Mouse (Mus musculus) hindbrain, embryonic 14.5 days (tissue): ENCODE measurements around the gene Noto. TPM values are rescaled to one million over a fixed set of nuclear protein-coding genes. Genes with fewer than 3 reads are reported as not detected.

Source experiments
- ATAC-seq: fragments of 200-750 bp; cut with Nextera tagmentation; 2 replicates; pipeline ENCODE4 v1.8.0; 2017; ENCODE audit warnings: moderate number of reproducible peaks, mild to moderate bottlenecking, moderate TSS enrichment, moderate library complexity; ENCODE audit not compliant: low FRiP score
- DNase-seq: peaks from one replicate; pipeline ENCODE4 v3.0.0-alpha.2; 2015; ENCODE audit warnings: low spot score
- H3K27ac ChIP-seq: fragments of 300-500 bp; sonication (generic); 2 replicates; pipeline ENCODE4 v1.5.1; 2014; ENCODE audit warnings: mild to moderate bottlenecking, moderate library complexity
- H3K27me3 ChIP-seq: fragments of 300-500 bp; sonication (generic); 2 replicates; pipeline ENCODE4 v1.6.1; 2014; ENCODE audit warnings: mild to moderate bottlenecking, low read length, mixed read lengths; ENCODE audit not compliant: control insufficient read depth, insufficient read depth
- H3K36me3 ChIP-seq: fragments of 300-500 bp; sonication (generic); replicated peaks from 2 replicates; pipeline ENCODE4 v1.6.1; 2014; ENCODE audit not compliant: control insufficient read depth, insufficient read depth
- H3K4me1 ChIP-seq: fragments of 300-500 bp; sonication (generic); replicated peaks from 2 replicates; pipeline ENCODE4 v1.6.1; 2014; ENCODE audit warnings: antibody characterized with exemption, low read length, mixed read lengths; ENCODE audit not compliant: control insufficient read depth, insufficient read depth
- H3K4me2 ChIP-seq: fragments of 300-500 bp; sonication (generic); replicated peaks from 2 replicates; pipeline ENCODE4 v1.6.1; 2014; ENCODE audit warnings: mild to moderate bottlenecking, moderate library complexity
- H3K4me3 ChIP-seq: fragments of 300-500 bp; sonication (generic); replicated peaks from 2 replicates; pipeline ENCODE4 v1.5.1; 2014; ENCODE audit warnings: mild to moderate bottlenecking, low read length
- H3K9ac ChIP-seq: fragments of 300-500 bp; sonication (generic); 2 replicates; pipeline ENCODE4 v1.6.1; 2014
- H3K9me3 ChIP-seq: fragments of 300-500 bp; sonication (generic); 2 replicates; pipeline ENCODE4 v1.6.1; 2016; ENCODE audit warnings: low read length; ENCODE audit not compliant: control insufficient read depth
- WGBS: fragments of 180-500 bp; shearing (Covaris S2); extraction: QIAGEN DNeasy Blood & Tissue Kit; methylation state at CpG from one replicate; pipeline ENCODE4 v1.1.7; 2014; 5-methylcytosine and 5-hydroxymethylcytosine counted together
- polyA plus RNA-seq: library from polyadenylated mRNA; unstranded; fragments of >200 nt; fragmentation: Nextera tagmentation; extraction: Ambion mirVana; gene quantifications from 2 replicates; pipeline ENCODE4 v1.2.1, GENCODE M21; 2014

The Noto gene
- polyA plus RNA-seq, 1 experiment from 2014 or later: not detected

- no peak overlapping the region for H3K4me2 ChIP-seq
- no peaks in the 10 kb centered on the region for H3K9me3 ChIP-seq
- H3K27ac ChIP-seq: no peak overlapping the region
- no peaks in the 10 kb centered on the region for H3K27me3 ChIP-seq
- ATAC-seq: no peak
- WGBS: 81% methylated on average over 10 of the region's 10 CpGs
- DNase-seq: no peak
- no peaks in the 10 kb centered on the region for H3K36me3 ChIP-seq
- no peak overlapping the region for H3K9ac ChIP-seq
- no peaks in the 10 kb centered on the region for H3K4me1 ChIP-seq
- no peak overlapping the region for H3K4me3 ChIP-seq
Observed at GRCm38 (mm10) chr6:85381648-85382020, 42.1 kb upstream of the Noto start.

GRCm38 (mm10) chr6:85382791-85383190, 40.9 kb upstream of the Noto start:
- Histone ChIP-seq H3K4me2 (no peak overlapping the region), H3K9me3 (no peaks in the 10 kb centered on the region), H3K4me3 (no peak overlapping the region), H3K36me3 (no peaks in the 10 kb centered on the region), H3K9ac (no peak overlapping the region), H3K27me3 (no peaks in the 10 kb centered on the region), H3K4me1 (no peaks in the 10 kb centered on the region), H3K27ac (no peak overlapping the region)
- 77% methylated on average over 2 of the region's 2 CpGs for WGBS
- ATAC-seq (no peak), DNase-seq (no peak)

- no peak overlapping the region for H3K4me3 ChIP-seq
- no peaks in the 10 kb centered on the region for H3K4me1 ChIP-seq
- no peaks in the 10 kb centered on the region for H3K36me3 ChIP-seq
- H3K27ac ChIP-seq: no peak overlapping the region
- no peak overlapping the region for H3K4me2 ChIP-seq
- no peaks in the 10 kb centered on the region for H3K27me3 ChIP-seq
- 79% methylated on average over 5 of the region's 5 CpGs for WGBS
- ATAC-seq (no peak), DNase-seq (no peak)
- no peak overlapping the region for H3K9ac ChIP-seq
- H3K9me3 ChIP-seq: no peaks in the 10 kb centered on the region
Observed at GRCm38 (mm10) chr6:85388608-85389007, 35.1 kb upstream of the Noto start.

- Histone ChIP-seq H3K9ac (no peak overlapping the region), H3K36me3 (no peaks in the 10 kb centered on the region), H3K27me3 (no peaks in the 10 kb centered on the region), H3K9me3 (no peaks in the 10 kb centered on the region), H3K4me3 (no peak overlapping the region), H3K4me1 (no peaks in the 10 kb centered on the region), H3K27ac (no peak overlapping the region), H3K4me2 (no peak overlapping the region)
- ATAC-seq: no peak
- WGBS: 12% methylated on average over 5 of the region's 7 CpGs
- DNase-seq: peak; percentile 77
Observed at GRCm38 (mm10) chr6:85391803-85392202, 31.9 kb upstream of the Noto start.

- Histone ChIP-seq H3K27ac (no peak overlapping the region), H3K36me3 (no peaks in the 10 kb centered on the region), H3K4me2 (no peak overlapping the region), H3K9me3 (no peaks in the 10 kb centered on the region), H3K9ac (no peak overlapping the region), H3K27me3 (no peaks in the 10 kb centered on the region), H3K4me3 (no peak overlapping the region), H3K4me1 (no peaks in the 10 kb centered on the region)
- 75% methylated on average over 2 of the region's 2 CpGs for WGBS
- DNase-seq (no peak), ATAC-seq (no peak)
Observed at GRCm38 (mm10) chr6:85395360-85395759, 28.3 kb upstream of the Noto start.

GRCm38 (mm10) chr6:85397165-85397564, 26.5 kb upstream of the Noto start:
- Histone ChIP-seq H3K9ac (no peak overlapping the region), H3K4me1 (no peaks in the 10 kb centered on the region), H3K9me3 (no peaks in the 10 kb centered on the region), H3K4me3 (no peak overlapping the region), H3K27ac (no peak overlapping the region), H3K27me3 (no peaks in the 10 kb centered on the region), H3K36me3 (no peaks in the 10 kb centered on the region), H3K4me2 (no peak overlapping the region)
- ATAC-seq (no peak), DNase-seq (no peak)
- WGBS: 19% methylated on average over 1 of the region's 1 CpGs

- WGBS: 33% methylated on average over 5 of the region's 5 CpGs
- DNase-seq (no peak), ATAC-seq (no peak)
- no peaks in the 10 kb centered on the region for H3K4me1 ChIP-seq
- H3K9ac ChIP-seq: no peak overlapping the region
- no peak overlapping the region for H3K4me2 ChIP-seq
- H3K36me3 ChIP-seq: no peaks in the 10 kb centered on the region
- H3K27me3 ChIP-seq: no peaks in the 10 kb centered on the region
- no peak overlapping the region for H3K4me3 ChIP-seq
- H3K9me3 ChIP-seq: no peaks in the 10 kb centered on the region
- H3K27ac ChIP-seq: no peak overlapping the region
Observed at GRCm38 (mm10) chr6:85399715-85400114, 24.0 kb upstream of the Noto start.

GRCm38 (mm10) chr6:85402613-85403012, 21.1 kb upstream of the Noto start:
- Histone ChIP-seq H3K4me3 (no peak overlapping the region), H3K4me2 (no peak overlapping the region), H3K27ac (peak overlapping the region; percentile 47; the same call in 1 of the 2 replicates), H3K4me1 (no peaks in the 10 kb centered on the region), H3K27me3 (peaks cover 4% of the 10 kb centered on the region), H3K9ac (no peak overlapping the region), H3K36me3 (no peaks in the 10 kb centered on the region), H3K9me3 (no peaks in the 10 kb centered on the region)
- DNase-seq (no peak), ATAC-seq (no peak)
- 53% methylated on average over 2 of the region's 2 CpGs for WGBS

GRCm38 (mm10) chr6:85403039-85403438, 20.6 kb upstream of the Noto start:
- ATAC-seq: no peak
- peak overlapping the region; percentile 47; the same call in 1 of the 2 replicates for H3K27ac ChIP-seq
- WGBS: 58% methylated on average over 10 of the region's 10 CpGs

GRCm38 (mm10) chr6:85409003-85409402, 14.7 kb upstream of the Noto start:
- H3K27ac ChIP-seq: no peak overlapping the region
- DNase-seq (no peak), ATAC-seq (no peak)
- no peaks in the 10 kb centered on the region for H3K9me3 ChIP-seq
- H3K4me3 ChIP-seq: 0 out of 2 replicates have a peak overlapping the region, but pooled peaks have one; percentile 16
- 1% methylated on average over 31 of the region's 31 CpGs for WGBS
- H3K4me1 ChIP-seq: peaks cover 5% of the 10 kb centered on the region; the same call in 1 of the 2 replicates
- H3K9ac ChIP-seq: peak overlapping the region; percentile 49
- peaks cover 34% of the 10 kb centered on the region for H3K27me3 ChIP-seq
- no peaks in the 10 kb centered on the region for H3K36me3 ChIP-seq
- H3K4me2 ChIP-seq: peak overlapping the region; percentile 45

More at GRCm38 (mm10) chr6:85403039-85403438, 20.6 kb upstream of the Noto start:
- no peaks in the 10 kb centered on the region for H3K4me1 ChIP-seq
- H3K4me2 ChIP-seq: no peak overlapping the region
- no peaks in the 10 kb centered on the region for H3K36me3 ChIP-seq
- H3K9me3 ChIP-seq: no peaks in the 10 kb centered on the region
- peaks cover 8% of the 10 kb centered on the region for H3K27me3 ChIP-seq
- DNase-seq: peak; percentile 36
- H3K4me3 ChIP-seq: no peak overlapping the region
- H3K9ac ChIP-seq: no peak overlapping the region
